Mouse (Mus musculus) neural tube, embryonic 11.5 days (tissue): ENCODE measurements at regions not wholly inside any gene's neighbourhood (a gene's known extent, or its start where the extent isn't known, plus 50 kb on each side); places are given as distances from the start of the nearest gene placed in this dataset.

Source experiments
- ATAC-seq: fragments of 200-750 bp; cut with Nextera tagmentation; 2 replicates; pipeline ENCODE4 v1.8.0; 2017; ENCODE audit warnings: moderate number of reproducible peaks, mild to moderate bottlenecking, moderate TSS enrichment, moderate library complexity; ENCODE audit not compliant: insufficient read depth, low FRiP score, low TSS enrichment
- DNase-seq: peaks from one replicate; pipeline ENCODE4 v3.0.0-alpha.2; 2015; ENCODE audit warnings: low spot score
- H3K27ac ChIP-seq: fragments of 300-500 bp; sonication (generic); 2 replicates; pipeline ENCODE4 v1.5.1; 2014; ENCODE audit warnings: low read depth, mild to moderate bottlenecking, low read length
- H3K27me3 ChIP-seq: fragments of 300-500 bp; sonication (generic); 2 replicates; pipeline ENCODE4 v1.6.1; 2014; ENCODE audit warnings: mild to moderate bottlenecking, low read length, mixed read lengths; ENCODE audit not compliant: control insufficient read depth, insufficient read depth
- H3K36me3 ChIP-seq: fragments of 300-500 bp; sonication (generic); 2 replicates; pipeline ENCODE4 v1.6.1; 2014; ENCODE audit warnings: mild to moderate bottlenecking, low read length, moderate library complexity, mixed read lengths; ENCODE audit not compliant: control insufficient read depth, insufficient read depth
- H3K4me1 ChIP-seq: fragments of 300-500 bp; sonication (generic); 2 replicates; pipeline ENCODE4 v1.6.1; 2014; ENCODE audit warnings: low read length, mixed read lengths; ENCODE audit not compliant: control insufficient read depth, insufficient read depth
- H3K4me2 ChIP-seq: fragments of 300-500 bp; sonication (generic); 2 replicates; pipeline ENCODE4 v1.6.1; 2014; ENCODE audit warnings: low read depth, mild to moderate bottlenecking, moderate library complexity
- H3K4me3 ChIP-seq: fragments of 300-500 bp; sonication (generic); 2 replicates; pipeline ENCODE4 v1.5.1; 2014; ENCODE audit warnings: low read depth, low read length
- H3K9ac ChIP-seq: fragments of 300-500 bp; sonication (generic); 2 replicates; pipeline ENCODE4 v1.6.1; 2014; ENCODE audit warnings: mild to moderate bottlenecking, low read length
- H3K9me3 ChIP-seq: fragments of 300-500 bp; sonication (generic); 2 replicates; pipeline ENCODE4 v1.6.1; 2016; ENCODE audit warnings: low read length; ENCODE audit not compliant: control insufficient read depth
- WGBS: fragments of 180-500 bp; shearing (Covaris S2); extraction: QIAGEN DNeasy Blood & Tissue Kit; methylation state at CpG from one replicate; pipeline ENCODE4 v1.1.7; 2014; 5-methylcytosine and 5-hydroxymethylcytosine counted together

GRCm38 (mm10) chr16:24237425-24237824 is 155.9 kb upstream of the Lpp start:
- no peaks in the 10 kb centered on the region for H3K36me3 ChIP-seq
- H3K27me3 ChIP-seq: no peaks in the 10 kb centered on the region
- WGBS: 92% methylated on average over 3 of the region's 3 CpGs
- H3K9ac ChIP-seq: no peak overlapping the region
- no peak overlapping the region for H3K4me3 ChIP-seq
- no peak for DNase-seq
- no peak for ATAC-seq
- no peak overlapping the region for H3K4me2 ChIP-seq
- H3K4me1 ChIP-seq: no peaks in the 10 kb centered on the region
- no peak overlapping the region for H3K27ac ChIP-seq
- no peaks in the 10 kb centered on the region for H3K9me3 ChIP-seq

DNA sequence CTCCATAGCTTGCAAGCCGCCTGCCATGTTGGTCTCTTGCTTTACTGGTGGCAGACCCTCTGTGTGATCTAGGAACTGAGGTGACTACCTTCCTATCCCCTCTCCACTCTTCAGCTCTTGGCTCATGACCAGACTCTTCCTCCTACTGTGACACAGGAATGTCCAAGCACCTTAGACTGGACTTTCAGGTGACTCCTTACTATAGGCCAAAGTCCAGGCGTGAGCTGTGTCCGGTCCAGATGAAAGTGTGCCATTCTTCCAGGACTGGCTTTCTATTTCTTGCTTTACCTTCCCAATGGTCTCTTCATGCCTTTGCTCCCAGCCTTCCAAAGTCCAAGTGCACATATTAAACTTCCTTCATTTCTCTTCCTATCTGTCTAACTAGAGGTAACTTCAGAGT is 156.3 kb upstream of the Lpp start:
- 92% methylated on average over 3 of the region's 3 CpGs for WGBS
- no peak for DNase-seq
- H3K9ac ChIP-seq: no peak overlapping the region
- H3K4me1 ChIP-seq: no peaks in the 10 kb centered on the region
- no peak overlapping the region for H3K4me2 ChIP-seq
- H3K27me3 ChIP-seq: no peaks in the 10 kb centered on the region
- H3K27ac ChIP-seq: no peak overlapping the region
- ATAC-seq: no peak
- H3K9me3 ChIP-seq: no peaks in the 10 kb centered on the region
- no peaks in the 10 kb centered on the region for H3K36me3 ChIP-seq
- H3K4me3 ChIP-seq: no peak overlapping the region

DNA sequence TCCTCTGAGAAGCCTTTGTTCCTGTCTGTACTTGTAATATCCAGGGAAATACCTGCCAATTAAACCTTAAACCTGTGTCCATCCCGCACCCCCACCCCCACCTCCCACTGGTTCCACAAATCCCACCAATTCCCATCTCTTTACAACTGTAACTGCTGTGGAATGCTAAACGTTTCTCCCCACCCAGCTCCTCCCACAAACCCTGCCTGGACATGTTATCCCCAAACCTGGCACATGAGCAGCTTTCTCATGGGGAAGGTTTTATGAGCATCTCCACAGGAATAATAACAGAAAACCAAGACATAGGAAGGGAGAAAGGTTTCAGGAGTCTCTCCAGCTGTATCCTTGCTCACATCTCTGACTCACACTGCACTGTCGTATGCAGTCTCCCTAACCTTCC is 156.8 kb upstream of the Lpp start:
- no peak overlapping the region for H3K4me2 ChIP-seq
- H3K27me3 ChIP-seq: no peaks in the 10 kb centered on the region
- no peaks in the 10 kb centered on the region for H3K9me3 ChIP-seq
- ATAC-seq: no peak
- no peak overlapping the region for H3K4me3 ChIP-seq
- no peaks in the 10 kb centered on the region for H3K36me3 ChIP-seq
- 66% methylated on average over 3 of the region's 3 CpGs for WGBS
- H3K4me1 ChIP-seq: no peaks in the 10 kb centered on the region
- DNase-seq: no peak
- no peak overlapping the region for H3K27ac ChIP-seq
- H3K9ac ChIP-seq: no peak overlapping the region

DNA sequence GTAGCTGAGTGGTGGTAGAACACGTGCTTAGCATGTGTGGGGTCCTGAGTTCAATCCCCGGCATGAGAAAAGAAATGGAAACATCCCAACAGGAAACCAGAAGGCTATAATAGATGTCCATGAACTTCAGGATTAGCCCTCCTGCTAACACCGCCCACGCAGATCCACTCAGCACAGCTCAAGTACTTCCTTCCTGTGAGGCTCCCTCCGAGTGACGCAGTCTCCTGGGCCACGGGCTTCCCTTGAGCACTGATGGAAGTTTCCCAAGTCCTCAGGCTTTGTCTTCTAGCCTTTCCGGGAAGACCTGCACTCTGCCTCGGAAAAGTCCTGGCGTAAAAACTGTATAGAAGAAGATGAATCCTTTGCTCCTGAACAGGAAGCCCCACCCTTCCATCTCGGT is 158.5 kb upstream of the Lpp start:
- no peak overlapping the region for H3K4me3 ChIP-seq
- H3K27ac ChIP-seq: no peak overlapping the region
- no peaks in the 10 kb centered on the region for H3K36me3 ChIP-seq
- no peak overlapping the region for H3K4me2 ChIP-seq
- no peaks in the 10 kb centered on the region for H3K4me1 ChIP-seq
- no peak overlapping the region for H3K9ac ChIP-seq
- no peak for DNase-seq
- WGBS: 82% methylated on average over 11 of the region's 11 CpGs
- no peaks in the 10 kb centered on the region for H3K9me3 ChIP-seq
- ATAC-seq: no peak
- H3K27me3 ChIP-seq: no peaks in the 10 kb centered on the region

GRCm38 (mm10) chr16:24232001-24232530 is 161.2 kb upstream of the Lpp start:
- Histone ChIP-seq H3K4me1 (peaks cover 3% of the 10 kb centered on the region; the same call in 1 of the 2 replicates), H3K27me3 (no peaks in the 10 kb centered on the region), H3K4me2 (no peak overlapping the region), H3K9me3 (no peaks in the 10 kb centered on the region), H3K9ac (no peak overlapping the region), H3K36me3 (no peaks in the 10 kb centered on the region), H3K4me3 (no peak overlapping the region), H3K27ac (no peak overlapping the region)
- 89% methylated on average over 6 of the region's 6 CpGs for WGBS
- ATAC-seq (no peak), DNase-seq (no peak)

- Histone ChIP-seq H3K36me3 (no peaks in the 10 kb centered on the region), H3K4me2 (no peak overlapping the region), H3K9ac (no peak overlapping the region), H3K27me3 (no peaks in the 10 kb centered on the region), H3K9me3 (no peaks in the 10 kb centered on the region), H3K4me3 (no peak overlapping the region), H3K4me1 (peaks cover 3% of the 10 kb centered on the region; the same call in 1 of the 2 replicates), H3K27ac (no peak overlapping the region)
- WGBS: 61% methylated on average over 5 of the region's 5 CpGs
- DNase-seq: no peak
- ATAC-seq: no peak
Observed at GRCm38 (mm10) chr16:24231506-24231905, 161.8 kb upstream of the Lpp start.

- ATAC-seq (no peak), DNase-seq (no peak)
- no peak overlapping the region for H3K9ac ChIP-seq
- peaks cover 3% of the 10 kb centered on the region; the same call in 1 of the 2 replicates for H3K4me1 ChIP-seq
- no peak overlapping the region for H3K27ac ChIP-seq
- no peaks in the 10 kb centered on the region for H3K27me3 ChIP-seq
- H3K9me3 ChIP-seq: no peaks in the 10 kb centered on the region
- no peak overlapping the region for H3K4me3 ChIP-seq
- H3K36me3 ChIP-seq: no peaks in the 10 kb centered on the region
- H3K4me2 ChIP-seq: no peak overlapping the region
- WGBS: 78% methylated on average over 7 of the region's 7 CpGs
Observed at GRCm38 (mm10) chr16:24229002-24229607, 164.2 kb upstream of the Lpp start.

DNA sequence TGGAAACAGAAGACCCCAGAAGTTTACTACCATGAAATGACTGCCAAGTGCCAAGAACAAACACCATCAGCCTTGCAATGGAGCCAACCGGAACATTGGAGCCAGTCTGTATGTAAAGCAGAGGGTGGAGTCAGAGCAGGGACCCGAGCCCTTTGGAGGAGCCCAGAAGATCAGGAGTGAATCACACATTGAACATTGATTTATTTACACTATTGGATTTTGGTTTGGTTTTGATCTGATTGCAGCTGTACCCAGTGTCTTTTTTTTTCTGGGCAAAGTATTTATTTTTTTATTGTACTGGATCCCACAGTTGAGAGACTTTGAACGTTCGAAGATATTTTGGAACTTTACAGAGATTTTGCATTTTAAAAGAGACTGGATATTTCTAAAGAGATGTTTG is 167.4 kb upstream of the Lpp start:
- H3K4me3 ChIP-seq: no peak overlapping the region
- H3K36me3 ChIP-seq: no peaks in the 10 kb centered on the region
- no peak overlapping the region for H3K9ac ChIP-seq
- no peak overlapping the region for H3K27ac ChIP-seq
- no peak overlapping the region for H3K4me2 ChIP-seq
- WGBS: 87% methylated on average over 4 of the region's 4 CpGs
- ATAC-seq: no peak
- H3K9me3 ChIP-seq: no peaks in the 10 kb centered on the region
- peaks cover 3% of the 10 kb centered on the region; the same call in 1 of the 2 replicates for H3K4me1 ChIP-seq
- no peaks in the 10 kb centered on the region for H3K27me3 ChIP-seq
- no peak for DNase-seq

DNA sequence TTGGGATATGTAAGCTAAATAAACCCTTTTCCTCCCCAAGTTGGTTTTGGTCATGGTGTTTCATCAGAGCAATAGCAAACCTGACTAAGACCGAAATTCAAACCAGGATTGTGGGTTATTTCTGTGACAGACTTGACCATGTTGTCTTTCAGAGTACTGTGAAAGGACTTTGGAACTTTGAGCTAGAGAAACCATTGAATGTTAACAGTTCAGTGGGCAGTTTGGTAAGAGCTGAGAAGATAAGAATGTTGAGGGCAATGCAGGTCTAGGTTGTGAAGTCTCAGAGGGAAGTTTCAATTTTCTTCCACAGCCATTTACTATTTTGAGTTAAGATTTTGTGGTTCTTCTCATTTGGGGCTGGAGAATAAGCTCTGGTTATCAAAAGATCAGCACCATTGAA is 168.2 kb upstream of the Lpp start:
- Histone ChIP-seq H3K4me2 (no peak overlapping the region), H3K4me3 (no peak overlapping the region), H3K27me3 (no peaks in the 10 kb centered on the region), H3K9me3 (no peaks in the 10 kb centered on the region), H3K9ac (no peak overlapping the region), H3K27ac (no peak overlapping the region), H3K4me1 (peaks cover 3% of the 10 kb centered on the region; the same call in 1 of the 2 replicates), H3K36me3 (no peaks in the 10 kb centered on the region)
- DNase-seq: no peak
- 86% methylated on average over 1 of the region's 1 CpGs for WGBS
- ATAC-seq: no peak
